Mouse (Mus musculus) spleen, adult 18-20 months (tissue): ENCODE data around the gene Sgsh.

Experiments used
- DNase-seq, 2 experiments: peaks; one replicate each; pipeline ENCODE4 v3.0.0; 2022; ENCODE audit warnings: mixed read lengths in 2 of 2

Gene Sgsh

DNA sequence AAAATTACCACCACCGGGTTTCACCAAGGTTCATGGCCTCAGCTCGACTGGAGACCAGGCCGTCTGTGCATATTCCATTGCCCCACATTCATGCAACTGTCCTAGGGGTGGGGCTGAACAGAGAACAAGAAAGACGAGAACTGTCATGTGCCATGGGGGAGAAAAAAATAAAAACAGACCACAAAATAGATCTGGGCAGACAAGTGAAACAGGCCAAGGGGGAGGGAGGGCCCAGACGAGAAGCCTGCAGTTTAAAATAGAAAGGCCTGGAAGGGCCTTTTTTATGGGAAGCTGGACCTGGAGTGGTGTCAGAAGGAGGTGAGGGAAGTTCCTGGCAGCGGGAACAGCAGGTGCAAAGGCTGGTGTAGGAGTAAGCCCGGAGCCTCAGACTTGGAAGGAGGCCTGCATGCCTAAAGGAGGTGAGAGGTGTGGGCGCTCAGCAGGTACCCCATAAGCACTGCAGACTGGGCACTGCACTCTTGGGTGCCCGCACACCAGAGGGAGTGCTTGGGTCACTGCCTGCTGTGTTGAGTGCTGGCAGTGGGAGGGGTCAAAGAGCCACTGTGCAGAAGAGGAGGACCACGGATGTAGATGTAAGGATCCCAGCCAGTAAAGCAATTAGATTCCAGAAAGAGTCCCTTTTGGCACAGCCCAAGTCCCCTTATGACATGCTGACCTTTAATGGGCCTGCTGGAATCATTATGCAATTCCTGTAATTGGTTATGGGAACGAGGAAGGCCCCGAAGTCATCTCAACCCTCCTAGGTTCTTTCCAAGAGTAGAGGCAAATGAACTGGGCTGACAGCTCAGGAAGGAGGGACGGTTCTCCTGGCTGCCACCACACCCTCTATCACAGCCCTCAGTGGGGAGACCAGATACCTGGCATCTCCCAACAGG is 48.3 kb downstream of the Sgsh start:
- no peak for DNase-seq

DNA sequence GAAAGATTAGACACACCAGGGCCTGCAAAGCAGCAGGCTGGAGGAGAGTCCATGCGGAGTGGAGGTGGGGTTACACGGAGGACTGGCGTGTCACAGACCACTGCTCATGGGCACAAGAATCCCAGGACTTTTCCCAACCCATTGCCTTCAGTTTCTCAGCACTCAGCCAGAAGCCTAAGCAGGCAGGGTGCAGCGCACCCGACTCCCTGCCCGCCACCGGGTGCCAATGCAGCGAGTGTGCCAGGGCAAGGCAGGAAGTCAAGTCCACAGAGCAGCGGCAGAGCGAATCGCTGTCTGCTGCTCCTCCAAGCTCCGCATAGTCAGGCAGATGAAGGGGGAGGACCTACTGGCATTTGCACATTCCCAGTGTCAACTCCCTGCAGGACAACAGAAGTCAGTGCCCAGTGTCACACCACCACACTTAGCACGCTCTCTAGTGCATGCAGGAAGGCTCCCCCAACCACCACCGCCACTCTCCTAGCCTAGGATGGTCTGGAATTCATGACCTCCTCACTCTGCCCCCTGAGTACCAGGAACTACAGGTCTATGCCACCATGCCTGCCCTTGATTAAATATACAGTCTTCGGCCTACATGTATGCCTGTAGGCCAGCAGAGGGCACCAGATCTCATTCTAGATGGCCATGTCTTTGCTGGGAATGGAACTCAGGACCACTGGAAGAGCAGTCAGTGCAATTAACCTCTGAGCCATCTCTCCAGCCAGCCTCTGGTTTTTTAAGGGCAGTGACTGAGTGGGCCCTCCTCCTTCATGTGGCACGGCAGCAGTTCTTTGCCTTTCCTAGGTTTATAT is 50.2 kb downstream of the Sgsh start:
- DNase-seq = peak in 1 of 2 experiments; percentile 40

DNA sequence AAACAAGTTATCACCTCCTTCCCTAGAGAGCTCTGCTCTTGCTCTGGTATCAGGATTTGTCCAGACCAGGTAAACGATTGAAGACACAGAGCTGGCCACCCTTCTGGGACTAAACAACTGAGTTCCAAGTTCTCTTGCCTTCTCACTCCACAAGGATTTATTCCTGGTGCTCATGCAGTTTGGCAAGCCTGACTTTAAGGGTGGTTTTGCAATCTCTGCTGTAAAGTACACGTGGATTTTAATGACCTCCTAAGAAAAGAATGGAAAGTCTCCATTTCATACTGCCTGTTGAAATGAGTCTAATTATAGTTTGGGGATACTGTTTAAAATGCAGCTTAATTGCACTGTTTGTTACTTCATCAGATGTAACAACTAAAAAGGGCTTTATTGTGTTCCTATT is 54.4 kb downstream of the Sgsh start:
- no peak for DNase-seq

DNA sequence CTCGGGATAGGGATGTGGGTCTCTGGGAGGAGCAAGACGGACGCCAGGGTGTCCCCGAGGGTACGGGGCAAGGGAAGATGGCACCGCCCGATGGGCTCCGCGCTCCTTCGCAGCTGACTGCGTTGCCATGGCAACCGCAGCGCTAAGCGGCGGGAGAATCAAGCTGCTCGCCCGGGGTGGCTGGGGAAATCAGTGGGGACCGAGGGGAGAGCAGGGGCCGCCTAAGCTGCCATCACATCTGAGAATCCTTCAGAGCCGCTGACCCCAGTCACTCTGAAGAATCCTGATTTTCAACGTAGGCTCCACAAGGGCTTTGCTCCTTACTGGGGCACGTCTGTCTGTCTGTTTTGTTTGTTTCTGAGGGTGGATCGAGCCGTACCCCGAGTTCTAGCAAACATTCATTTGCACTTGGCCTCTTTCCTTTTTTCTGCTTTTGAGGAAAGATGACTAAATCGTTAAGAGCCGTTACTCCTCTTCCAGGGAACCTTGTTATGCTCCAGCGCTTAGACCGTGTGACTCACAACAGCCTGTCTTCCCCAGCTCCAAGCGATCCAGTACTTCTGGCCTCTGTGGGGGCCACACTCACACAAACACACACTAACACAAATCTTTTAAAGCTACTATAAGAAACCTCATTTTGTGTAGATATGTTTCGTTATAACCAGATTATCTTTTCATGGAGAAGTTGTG is 54.9 kb downstream of the Sgsh start:
- DNase-seq = no peak

DNA sequence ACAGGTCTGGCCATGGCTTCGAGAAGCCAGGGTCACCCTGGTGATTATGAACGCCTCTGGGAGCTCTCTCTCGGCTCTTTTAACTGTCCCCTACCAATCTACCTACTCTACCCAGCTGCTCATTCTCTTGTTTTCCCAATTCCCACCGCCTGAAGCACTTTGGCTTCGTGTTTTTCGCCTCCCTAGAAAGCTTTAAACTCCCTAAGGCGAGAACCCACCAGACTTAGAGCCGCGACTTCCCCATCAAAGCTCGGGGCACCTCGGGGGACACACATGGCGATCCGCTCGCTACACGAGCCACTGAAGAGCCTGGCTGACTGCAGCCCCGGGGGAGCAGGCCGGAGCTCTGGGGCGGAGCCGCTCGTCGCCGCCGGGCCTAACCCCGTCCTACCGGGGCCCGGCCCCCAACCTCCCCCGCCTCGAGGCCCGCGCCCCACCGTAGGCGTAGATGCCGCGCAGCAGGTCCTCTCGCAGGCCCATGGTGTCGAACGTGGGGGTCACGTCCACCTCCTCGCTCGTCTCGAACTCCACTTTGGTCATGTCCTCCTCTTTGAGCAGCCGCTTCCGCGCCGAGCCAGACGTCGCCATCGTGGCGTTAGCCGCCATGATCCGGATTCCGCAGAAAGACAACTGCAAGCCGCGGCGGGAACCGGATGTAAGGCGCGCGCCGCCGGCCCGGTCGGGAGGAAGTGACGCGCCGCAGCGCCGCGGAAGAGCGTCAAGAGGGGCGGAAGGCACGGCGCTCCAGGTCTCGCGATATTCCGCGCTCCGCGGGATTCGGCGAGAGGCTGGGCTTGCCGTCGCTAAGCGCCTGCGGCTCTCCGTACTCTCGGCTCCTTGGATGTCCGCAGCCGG is 55.7 kb downstream of the Sgsh start, which contains the start of gene Eif4a3:
Eif4a3 (minus strand) TSS at position 699 of the 855 bp plus-strand sequence.
- DNase-seq = peak; percentile 91 to 98

DNA sequence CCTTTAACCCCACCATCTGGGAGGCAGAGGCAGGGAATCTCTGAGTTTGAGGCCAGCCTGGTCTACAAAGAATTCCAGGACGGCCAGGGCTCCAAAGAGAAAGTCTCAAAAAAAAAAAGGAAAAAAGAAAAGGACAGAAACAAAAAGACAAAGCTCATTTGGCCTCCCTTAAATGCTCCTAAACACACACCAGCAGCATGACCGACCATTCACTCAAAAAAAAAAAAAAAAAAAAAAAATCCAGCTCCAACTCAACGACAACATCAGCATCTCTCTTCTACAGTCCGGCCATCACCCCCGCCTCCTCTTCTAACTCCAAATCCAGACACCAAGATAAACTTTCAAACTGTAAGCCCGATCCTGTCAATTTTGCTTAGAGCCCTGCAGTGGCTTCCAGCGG is 56.4 kb downstream of the Sgsh start:
- DNase-seq = no peak

DNA sequence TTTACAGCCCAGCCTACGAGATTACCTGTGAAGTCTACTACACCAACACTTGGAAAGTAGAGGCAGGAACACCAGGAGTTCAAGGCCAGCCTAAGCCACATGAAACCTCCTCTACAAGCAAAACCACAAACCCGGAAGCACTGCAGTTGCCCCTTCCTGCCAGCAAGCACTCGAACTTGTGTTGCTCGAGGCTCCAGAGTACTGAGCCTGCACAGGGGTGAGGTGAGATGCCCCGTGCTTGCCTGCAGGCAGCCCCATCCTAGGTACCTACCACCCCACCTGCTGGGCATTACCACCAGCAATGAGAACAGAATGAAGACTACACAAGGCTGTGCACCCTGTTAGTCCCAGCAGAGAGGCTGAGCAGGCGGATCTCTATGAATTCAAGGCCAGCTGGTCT is 57.3 kb downstream of the Sgsh start:
- DNase-seq = no peak
